Comparison of ENCODE assay signal across 8 mouse cellular contexts in the genomic region with DNA sequence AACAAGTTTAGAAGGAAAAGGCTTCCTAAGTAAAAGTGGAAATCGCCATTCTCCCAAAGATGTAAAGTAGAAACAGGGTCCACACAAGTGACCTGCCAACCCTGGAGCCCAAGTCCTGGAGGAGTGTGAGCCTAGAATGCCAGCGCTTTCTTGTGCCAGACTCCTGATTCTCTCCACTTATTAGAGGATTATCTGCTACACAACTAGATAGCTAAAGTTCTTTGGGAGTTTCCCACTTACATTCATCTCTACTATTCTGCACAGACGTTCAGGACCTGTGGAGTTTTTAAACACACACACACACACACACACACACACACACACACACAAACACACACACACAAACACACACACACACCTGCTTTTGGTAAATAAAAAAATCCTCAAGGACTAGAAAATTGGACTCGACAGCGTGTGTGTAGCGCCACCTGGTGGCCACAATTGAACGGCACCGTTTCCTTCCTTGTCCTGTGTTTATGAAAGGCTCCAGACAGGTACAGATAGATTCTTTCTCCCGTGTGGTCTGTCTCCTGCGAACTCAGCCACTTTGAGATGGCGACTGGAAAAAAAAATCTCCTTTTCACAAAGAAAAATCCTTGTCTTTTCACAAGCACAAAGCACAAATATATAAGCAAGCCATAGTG. TPM values are rescaled to one million over a fixed set of nuclear protein-coding genes. Genes with fewer than 3 reads are reported as not detected.
DNase-seq lines count a peak whose midpoint lies in the region; ATAC-seq lines count a peak whose summit lies in the region.

No protein-coding gene starts in this region.

- peak; percentile 65 to 69 for DNase-seq in CD8-positive naive resting alpha-beta T cell, adult 2 months (ENCODE audit: low read depth in 2 of 2, low spot score in 2 of 2)
- DNase-seq in adrenal gland, adult (ENCODE audit: inconsistent age in 2 of 2, low spot score in 1 of 2), result peak; percentile 66 to 93
- peak; percentile 44 to 67 for DNase-seq in gastrocnemius, postnatal 36 days
- DNase-seq in layer of hippocampus, adult 8-10 months (ENCODE audit: low spot score in 2 of 2), result peak; percentile 29 to 83
- DNase-seq in lung, postnatal 4 days, result peak; percentile 58 to 79
- peak; percentile 67 for DNase-seq in retina, postnatal 7 days (ENCODE audit: low read depth, low spot score)
- peak; percentile 70 for DNase-seq in urinary bladder, adult 2 months (ENCODE audit: low spot score)

- peak; percentile 48 for ATAC-seq in common myeloid progenitor, adult 5-6 weeks (replicated peaks; ENCODE audit: low read depth, poor library complexity, severe bottlenecking)

- intact Hi-C loops in gastrocnemius, postnatal 36 days (cut with DNase I), result loop anchor here (2.0 to 10.0 kb wide), 3 partner anchors 235 to 485 kb away; no protein-coding TSS in a partner anchor

RNA-seq across cellular contexts. Expression of gene Bcl2l14, which starts 6.7 kb away (rescaled TPM):
- 0.78 and 3.0 TPM in 2 replicates for total RNA-seq in common myeloid progenitor, adult 5-6 weeks (2017)
- not detected for total RNA-seq in gastrocnemius, postnatal 36 days (2021)
- not detected for total RNA-seq in layer of hippocampus, adult 8-10 months (2022)
- polyA plus RNA-seq in urinary bladder, adult 2 months (2012; rRNA removed), result 7.1 and 12.1 TPM in 2 replicates

Comparison
In these comparisons a context has a peak if more than half of its experiments do, and no peak if none do; other contexts are left out.
1. Peak in every context shown above with its lines: DNase-seq and ATAC-seq.